ENCODE assay signal across 9 mouse cellular contexts in genomic region chr7:101620373-101620772, GRCm38 (mm10). TPM values are rescaled to one million over a fixed set of nuclear protein-coding genes. Genes with fewer than 3 reads are reported as not detected.
A peak's percentile ranks its signal among the peaks of the same experiment; 100 is the strongest.
DNase-seq lines count a peak whose midpoint lies in the region; ATAC-seq and TF ChIP-seq lines count a peak whose summit lies in the region.
"Had no signal": no experiment of that assay in that cellular context is flagged by ENCODE, and none has a peak within 500 bp of the region (broad histone marks: within the 10 kb centered on the region; RNA-seq: fewer than 3 reads in every experiment).

No protein-coding gene starts in this region.

- WGBS in forebrain, embryonic 10.5 days = 31% methylated on average over 4 of the region's 4 CpGs
- WGBS in forebrain, embryonic 15.5 days = 27% methylated on average over 4 of the region's 4 CpGs
- 31% methylated on average over 4 of the region's 4 CpGs for WGBS in limb, embryonic 14.5 days

- peak; percentile 57; the same call in 1 of the 2 replicates for TF ChIP-seq CTCF in testis, adult 2 months (IDR thresholded peaks at IDR 0.05; ENCODE audit: control insufficient read depth, insufficient read depth, insufficient replicate concordance, low read depth, low read length)

- H3K9me3 ChIP-seq in forebrain, embryonic 10.5 days = no peaks in the 10 kb centered on the region
- no peaks in the 10 kb centered on the region for H3K9me3 ChIP-seq in forebrain, embryonic 15.5 days
- H3K9me3 ChIP-seq in limb, embryonic 14.5 days (ENCODE audit: control insufficient read depth, low read length) = no peaks in the 10 kb centered on the region
- H3K9me3 ChIP-seq: liver, embryonic 15.5 days had no signal

- no peak overlapping the region for H3K4me3 ChIP-seq in forebrain, embryonic 10.5 days
- no peak overlapping the region for H3K4me3 ChIP-seq in forebrain, embryonic 15.5 days
- no peak overlapping the region for H3K4me3 ChIP-seq in testis, adult 2 months (ENCODE audit: control insufficient read depth, low read depth, low read length)
- no peak overlapping the region for H3K4me3 ChIP-seq in limb, embryonic 14.5 days (replicated peaks; ENCODE audit: low read length)
- H3K4me3 ChIP-seq: liver, embryonic 15.5 days had no signal

- peaks cover 13% of the 10 kb centered on the region; the same call in 1 of the 2 replicates for H3K4me1 ChIP-seq in forebrain, embryonic 10.5 days
- H3K4me1 ChIP-seq in forebrain, embryonic 15.5 days = peaks cover 6% of the 10 kb centered on the region; the same call in 1 of the 2 replicates
- H3K4me1 ChIP-seq in testis, adult 2 months (ENCODE audit: control insufficient read depth, insufficient read depth, low read length) = no peaks in the 10 kb centered on the region
- H3K4me1 ChIP-seq in limb, embryonic 14.5 days (ENCODE audit: control insufficient read depth, insufficient read depth, low read length) = no peaks in the 10 kb centered on the region

- H3K27ac ChIP-seq in forebrain, embryonic 10.5 days = no peak overlapping the region
- H3K27ac ChIP-seq in forebrain, embryonic 15.5 days (replicated peaks) = no peak overlapping the region
- H3K27ac ChIP-seq in testis, adult 2 months (ENCODE audit: control insufficient read depth, insufficient read depth, low read depth, low read length) = no peak overlapping the region
- no peak overlapping the region for H3K27ac ChIP-seq in limb, embryonic 14.5 days (replicated peaks; ENCODE audit: low read depth, low read length)
- H3K27ac ChIP-seq: liver, embryonic 15.5 days had no signal

- no peak for TF ChIP-seq POLR2A in testis, adult 2 months (IDR thresholded peaks at IDR 0.05; ENCODE audit: control insufficient read depth, low read depth, low read length)
- TF ChIP-seq POLR2A in limb, embryonic 14.5 days (IDR thresholded peaks at IDR 0.05; ENCODE audit: borderline replicate concordance, extremely low read depth, insufficient read depth, insufficient read length) = no peak

- peak; percentile 29 for DNase-seq in forebrain, embryonic 10.5 days (ENCODE audit: extremely low spot score, low spot score)
- no peak for DNase-seq in testis, postnatal 14 days (ENCODE audit: low spot score)
- DNase-seq in cerebellum, postnatal 14 days = peak; percentile 73 to 75
- peak; percentile 84 for DNase-seq in induced T-regulatory cell, adult 2 months (ENCODE audit: low read depth)
- DNase-seq in limb, embryonic 14.5 days (ENCODE audit: low spot score) = peak; percentile 50
- peak; percentile 41 to 69 for DNase-seq in right cerebral cortex, postnatal 36 days (ENCODE audit: low spot score in 2 of 2)

- no peaks in the 10 kb centered on the region for H3K36me3 ChIP-seq in forebrain, embryonic 10.5 days (replicated peaks)
- H3K36me3 ChIP-seq in forebrain, embryonic 15.5 days = no peaks in the 10 kb centered on the region
- H3K36me3 ChIP-seq in testis, adult 2 months (ENCODE audit: control insufficient read depth, insufficient read depth, low read length) = no peaks in the 10 kb centered on the region
- H3K36me3 ChIP-seq in limb, embryonic 14.5 days (ENCODE audit: control insufficient read depth, insufficient read depth, low read length) = no peaks in the 10 kb centered on the region
- H3K36me3 ChIP-seq: liver, embryonic 15.5 days had no signal

- no peak overlapping the region for H3K9ac ChIP-seq in forebrain, embryonic 15.5 days (replicated peaks)
- H3K9ac ChIP-seq in limb, embryonic 14.5 days (ENCODE audit: low read depth, low read length, severe bottlenecking) = no peak overlapping the region
- H3K9ac ChIP-seq: liver, embryonic 15.5 days had no signal

- H3K27me3 ChIP-seq in forebrain, embryonic 10.5 days (ENCODE audit: poor library complexity, severe bottlenecking) = no peaks in the 10 kb centered on the region
- H3K27me3 ChIP-seq in forebrain, embryonic 15.5 days = no peaks in the 10 kb centered on the region
- H3K27me3 ChIP-seq in testis, adult 2 months (ENCODE audit: control insufficient read depth, insufficient read depth, low read length) = no peaks in the 10 kb centered on the region
- H3K27me3 ChIP-seq in limb, embryonic 14.5 days (ENCODE audit: control insufficient read depth, insufficient read depth, low read length) = no peaks in the 10 kb centered on the region

- ATAC-seq in forebrain, embryonic 15.5 days (replicated peaks) = no peak
- no peak for ATAC-seq in limb, embryonic 14.5 days (ENCODE audit: low FRiP score, low read depth)

- H3K4me2 ChIP-seq in forebrain, embryonic 15.5 days (replicated peaks) = no peak overlapping the region
- no peak overlapping the region for H3K4me2 ChIP-seq in limb, embryonic 14.5 days (replicated peaks; ENCODE audit: low read depth, low read length, severe bottlenecking)
- H3K4me2 ChIP-seq: liver, embryonic 15.5 days had no signal

RNA-seq across cellular contexts. Expression of gene Art2b, which starts 35.0 kb away (rescaled TPM):
- not detected in 2 replicates for polyA plus RNA-seq in forebrain, embryonic 10.5 days (2016; fragmentation: Nextera tagmentation; extraction: Ambion mirVana)
- polyA plus RNA-seq in forebrain, embryonic 15.5 days (2015; fragmentation: Nextera tagmentation; extraction: Ambion mirVana) = not detected in 2 replicates
- polyA plus RNA-seq in testis, adult 2 months (2012; rRNA removed) = 0.04 TPM in 1 of 2 replicates, not detected in the other
- not detected in 2 replicates for polyA plus RNA-seq in limb, embryonic 14.5 days (2012; rRNA removed)
- polyA plus RNA-seq in limb, embryonic 14.5 days (2014; fragmentation: Nextera tagmentation; extraction: Ambion mirVana) = not detected in 2 replicates
- polyA plus RNA-seq: liver, embryonic 15.5 days had no signal

RNA-seq across cellular contexts. Expression of gene Clpb, which starts 43.1 kb away (rescaled TPM):
- 52.3 and 59.9 TPM in 2 replicates for polyA plus RNA-seq in forebrain, embryonic 10.5 days (2016; fragmentation: Nextera tagmentation; extraction: Ambion mirVana)
- polyA plus RNA-seq in forebrain, embryonic 15.5 days (2015; fragmentation: Nextera tagmentation; extraction: Ambion mirVana) = 41.8 and 48.0 TPM in 2 replicates
- polyA plus RNA-seq in testis, adult 2 months (2012; rRNA removed) = 866 and 869 TPM in 2 replicates
- polyA plus RNA-seq in limb, embryonic 14.5 days (2012; rRNA removed) = 21.4 and 27.6 TPM in 2 replicates
- polyA plus RNA-seq in limb, embryonic 14.5 days (2014; fragmentation: Nextera tagmentation; extraction: Ambion mirVana) = 41.7 and 51.9 TPM in 2 replicates

Comparison
In these comparisons a context has a peak if more than half of its experiments do, and no peak if none do; other contexts are left out.
1. RNA of gene Clpb, which starts 43.1 kb away (polyA plus RNA-seq): 866 to 869 TPM in testis, adult 2 months; 52.3 to 59.9 TPM in forebrain, embryonic 10.5 days, 41.8 to 48.0 TPM in forebrain, embryonic 15.5 days and 21.4 to 51.9 TPM in limb, embryonic 14.5 days; every median in the first group is over 10 times any median in the second.